In the genomic region with DNA sequence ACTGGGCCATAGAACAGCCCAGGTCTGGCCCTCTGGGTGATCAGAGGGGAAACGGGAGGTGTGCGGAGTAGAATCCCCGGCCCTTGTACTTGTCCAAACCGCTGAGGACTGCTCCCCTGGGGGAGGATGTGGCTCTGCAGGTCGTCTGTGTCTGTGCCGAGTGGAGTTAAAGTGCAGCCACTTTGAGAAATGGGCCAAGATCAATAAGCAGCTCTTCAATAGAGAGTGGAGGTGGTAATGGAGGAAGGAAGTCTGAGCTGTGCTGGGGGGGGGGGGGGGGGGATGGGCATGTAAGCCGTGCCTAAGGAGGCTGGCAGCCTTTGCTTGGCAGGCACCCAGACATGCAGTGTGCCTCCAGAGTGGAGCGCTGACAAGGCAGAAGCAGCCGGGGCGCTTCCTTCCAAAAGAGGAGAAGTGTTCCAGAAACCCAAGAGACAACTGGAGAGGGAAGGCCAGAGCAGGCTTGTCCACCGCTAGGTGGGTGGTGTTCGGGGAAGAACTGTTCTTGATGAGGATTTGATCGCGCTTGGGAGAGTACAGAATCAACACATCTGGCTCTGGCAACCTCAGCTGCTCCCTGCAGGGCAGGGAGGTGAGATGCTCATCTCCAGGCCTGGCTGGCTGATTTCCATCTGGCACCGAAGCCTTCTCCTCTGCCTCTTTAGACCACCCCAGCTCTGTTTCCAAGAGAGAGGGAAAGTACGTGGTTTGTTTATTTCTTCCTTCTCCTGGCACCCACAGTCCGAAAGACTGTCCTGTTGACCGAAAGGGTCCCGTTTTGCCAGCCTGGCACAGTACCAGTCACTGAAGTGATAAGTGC, we compare ENCODE assay signal across 9 mouse cellular contexts. TPM values are rescaled to one million over a fixed set of nuclear protein-coding genes. Genes with fewer than 3 reads are reported as not detected.
DNase-seq lines count a peak whose midpoint lies in the region; ATAC-seq and TF ChIP-seq lines count a peak whose summit lies in the region.
"Had no signal": no experiment of that assay in that cellular context is flagged by ENCODE, and none has a peak within 500 bp of the region (broad histone marks: within the 10 kb centered on the region; RNA-seq: fewer than 3 reads in every experiment).

No protein-coding gene starts in this region.

- 0 out of 2 replicates have a peak overlapping the region, but pooled peaks have one; percentile 15 for H3K4me2 ChIP-seq in hindbrain, embryonic 14.5 days (replicated peaks)
- no peak overlapping the region for H3K4me2 ChIP-seq in hindbrain, embryonic 12.5 days (replicated peaks)
- H3K4me2 ChIP-seq in forebrain, postnatal 0 days (ENCODE audit: low read depth) = peak overlapping the region; percentile 24

- no peak overlapping the region for H3K4me3 ChIP-seq in hindbrain, embryonic 14.5 days (replicated peaks; ENCODE audit: low read length)
- no peak overlapping the region for H3K4me3 ChIP-seq in hindbrain, embryonic 12.5 days
- no peak overlapping the region for H3K4me3 ChIP-seq in forebrain, postnatal 0 days (ENCODE audit: low read depth, low read length)

- no peaks in the 10 kb centered on the region for H3K9me3 ChIP-seq in hindbrain, embryonic 14.5 days (ENCODE audit: control insufficient read depth, low read length)
- H3K9me3 ChIP-seq in hindbrain, embryonic 12.5 days (replicated peaks) = no peaks in the 10 kb centered on the region
- H3K9me3 ChIP-seq in forebrain, postnatal 0 days (ENCODE audit: low read length) = no peaks in the 10 kb centered on the region

- no peak for ATAC-seq in hindbrain, embryonic 14.5 days (ENCODE audit: low FRiP score)
- ATAC-seq in hindbrain, embryonic 12.5 days (ENCODE audit: low FRiP score) = no peak
- peak; percentile 53 for ATAC-seq in forebrain, postnatal 0 days

- no peak overlapping the region for H3K9ac ChIP-seq in hindbrain, embryonic 14.5 days
- no peak overlapping the region for H3K9ac ChIP-seq in hindbrain, embryonic 12.5 days
- H3K9ac ChIP-seq in forebrain, postnatal 0 days = no peak overlapping the region

- no peaks in the 10 kb centered on the region for H3K27me3 ChIP-seq in hindbrain, embryonic 14.5 days (ENCODE audit: control insufficient read depth, insufficient read depth, low read length)
- peaks cover 8% of the 10 kb centered on the region; the same call in 1 of the 2 replicates for H3K27me3 ChIP-seq in hindbrain, embryonic 12.5 days
- no peaks in the 10 kb centered on the region for H3K27me3 ChIP-seq in forebrain, postnatal 0 days (ENCODE audit: insufficient read depth, low read length)

- 0 out of 2 replicates have a peak overlapping the region, but pooled peaks have one; percentile 41 for H3K27ac ChIP-seq in hindbrain, embryonic 14.5 days
- no peak overlapping the region for H3K27ac ChIP-seq in hindbrain, embryonic 12.5 days
- 0 out of 2 replicates have a peak overlapping the region, but pooled peaks have one; percentile 9 for H3K27ac ChIP-seq in forebrain, postnatal 0 days (ENCODE audit: low read depth, low read length)

- H3K4me1 ChIP-seq in hindbrain, embryonic 14.5 days (replicated peaks; ENCODE audit: control insufficient read depth, insufficient read depth, low read length) = peaks cover 28% of the 10 kb centered on the region
- H3K4me1 ChIP-seq in hindbrain, embryonic 12.5 days = peaks cover 28% of the 10 kb centered on the region
- H3K4me1 ChIP-seq in forebrain, postnatal 0 days (ENCODE audit: insufficient read depth) = peaks cover 28% of the 10 kb centered on the region; the same call in 1 of the 2 replicates

- peaks cover 18% of the 10 kb centered on the region for H3K36me3 ChIP-seq in hindbrain, embryonic 14.5 days (replicated peaks; ENCODE audit: control insufficient read depth, insufficient read depth)
- H3K36me3 ChIP-seq in hindbrain, embryonic 12.5 days = peaks cover 11% of the 10 kb centered on the region
- peaks cover 18% of the 10 kb centered on the region for H3K36me3 ChIP-seq in forebrain, postnatal 0 days (ENCODE audit: insufficient read depth)

- intact Hi-C loops in heart, postnatal 14 days (cut with DNase I) = loop anchor here (2.0 to 5.0 kb wide), 3 partner anchors 103 to 348 kb away; no protein-coding TSS in a partner anchor
- intact Hi-C loops in left cerebral cortex, postnatal 14 days (cut with DNase I) = loop anchor here (5.0 kb wide), 3 partner anchors 103 to 348 kb away; no protein-coding TSS in a partner anchor

- peak; percentile 37 for TF ChIP-seq CTCF in forebrain, postnatal 0 days (IDR thresholded peaks at IDR 0.05; ENCODE audit: low read depth)

- peak; percentile 47 for DNase-seq in hindbrain, embryonic 14.5 days (ENCODE audit: low spot score)
- peak; percentile 69 for DNase-seq in NIH3T3 (ENCODE audit: low read depth)
- DNase-seq in forebrain, postnatal 0 days = peak; percentile 87
- DNase-seq in heart, postnatal 14 days = peak; percentile 72 to 76
- DNase-seq in left cerebral cortex, postnatal 14 days (ENCODE audit: low spot score in 2 of 2) = peak; percentile 90 to 91
- DNase-seq in right cerebral cortex, adult 2 months (ENCODE audit: low spot score in 2 of 2) = peak; percentile 78 to 83
- no peak for DNase-seq in embryo, embryonic 11 days

- WGBS in hindbrain, embryonic 14.5 days = 41% methylated on average over 19 of the region's 19 CpGs
- WGBS in hindbrain, embryonic 12.5 days = 64% methylated on average over 18 of the region's 19 CpGs
- 22% methylated on average over 19 of the region's 19 CpGs for WGBS in forebrain, postnatal 0 days

RNA-seq across cellular contexts. Expression of a gene that starts 3.0 kb away (rescaled TPM):
- polyA plus RNA-seq in hindbrain, embryonic 14.5 days (2014; fragmentation: Nextera tagmentation; extraction: Ambion mirVana) = 24.6 and 26.5 TPM in 2 replicates
- 31.8 and 33.2 TPM in 2 replicates for polyA plus RNA-seq in hindbrain, embryonic 12.5 days (2016; fragmentation: Nextera tagmentation; extraction: Ambion mirVana)
- 32.4 and 40.3 TPM in 2 replicates for total RNA-seq in forebrain, postnatal 0 days (2014; rRNA removed)
- 10.7 and 13.9 TPM in 2 replicates for polyA plus RNA-seq in forebrain, postnatal 0 days (2015; fragmentation: Nextera tagmentation; extraction: Ambion mirVana)
- 10 to 100 TPM; 90.2 to 99.0 TPM for total RNA-seq in heart, postnatal 14 days (2021)
- total RNA-seq in left cerebral cortex, postnatal 14 days (2021) = 10 to 100 TPM; 23.7 to 27.4 TPM

RNA-seq across cellular contexts. Expression of a gene that starts 16.9 kb away (rescaled TPM):
- polyA plus RNA-seq in hindbrain, embryonic 14.5 days (2014; fragmentation: Nextera tagmentation; extraction: Ambion mirVana) = 31.0 and 32.3 TPM in 2 replicates
- 38.0 and 38.5 TPM in 2 replicates for polyA plus RNA-seq in hindbrain, embryonic 12.5 days (2016; fragmentation: Nextera tagmentation; extraction: Ambion mirVana)
- total RNA-seq in forebrain, postnatal 0 days (2014; rRNA removed) = 30.8 and 66.0 TPM in 2 replicates
- 34.9 and 38.6 TPM in 2 replicates for polyA plus RNA-seq in forebrain, postnatal 0 days (2015; fragmentation: Nextera tagmentation; extraction: Ambion mirVana)
- total RNA-seq in heart, postnatal 14 days (2021) = 10 to 100 TPM; 18.6 TPM
- total RNA-seq in left cerebral cortex, postnatal 14 days (2021) = 10 to 100 TPM; 14.4 to 19.3 TPM

RNA-seq across cellular contexts. Expression of a gene that starts 17.3 kb away (rescaled TPM):
- polyA plus RNA-seq in hindbrain, embryonic 14.5 days (2014; fragmentation: Nextera tagmentation; extraction: Ambion mirVana) = 14.2 and 15.9 TPM in 2 replicates
- polyA plus RNA-seq in hindbrain, embryonic 12.5 days (2016; fragmentation: Nextera tagmentation; extraction: Ambion mirVana) = 20.4 and 21.7 TPM in 2 replicates
- 11.8 and 15.7 TPM in 2 replicates for total RNA-seq in forebrain, postnatal 0 days (2014; rRNA removed)
- 10.7 and 13.4 TPM in 2 replicates for polyA plus RNA-seq in forebrain, postnatal 0 days (2015; fragmentation: Nextera tagmentation; extraction: Ambion mirVana)
- total RNA-seq in heart, postnatal 14 days (2021) = 10 to 100 TPM; 11.6 to 11.9 TPM
- total RNA-seq in left cerebral cortex, postnatal 14 days (2021) = 10 to 100 TPM; 16.1 to 16.3 TPM

RNA-seq across cellular contexts. Expression of a gene that starts 38.7 kb away (rescaled TPM):
- 2.2 and 2.9 TPM in 2 replicates for polyA plus RNA-seq in hindbrain, embryonic 14.5 days (2014; fragmentation: Nextera tagmentation; extraction: Ambion mirVana)
- not detected in 2 replicates for polyA plus RNA-seq in hindbrain, embryonic 12.5 days (2016; fragmentation: Nextera tagmentation; extraction: Ambion mirVana)
- total RNA-seq in forebrain, postnatal 0 days (2014; rRNA removed) = 1.2 and 1.3 TPM in 2 replicates
- polyA plus RNA-seq in forebrain, postnatal 0 days (2015; fragmentation: Nextera tagmentation; extraction: Ambion mirVana) = 0.86 and 1.8 TPM in 2 replicates
- total RNA-seq in heart, postnatal 14 days (2021) = under 1 TPM in 1 of 2 experiments, not detected in 1; 0.37 TPM
- total RNA-seq in left cerebral cortex, postnatal 14 days (2021) = under 1 TPM; 0.74 to 0.90 TPM
- total RNA-seq: gastrocnemius, postnatal 4 days had no signal

RNA-seq across cellular contexts. Expression of a gene that starts 42.6 kb away (rescaled TPM):
- polyA plus RNA-seq in hindbrain, embryonic 14.5 days (2014; fragmentation: Nextera tagmentation; extraction: Ambion mirVana) = 0.18 and 0.44 TPM in 2 replicates
- polyA plus RNA-seq in hindbrain, embryonic 12.5 days (2016; fragmentation: Nextera tagmentation; extraction: Ambion mirVana) = 0.56 and 1.1 TPM in 2 replicates
- 0.33 and 0.85 TPM in 2 replicates for total RNA-seq in forebrain, postnatal 0 days (2014; rRNA removed)
- 0.47 and 1.2 TPM in 2 replicates for polyA plus RNA-seq in forebrain, postnatal 0 days (2015; fragmentation: Nextera tagmentation; extraction: Ambion mirVana)
- 1 to 10 TPM; 1.3 to 1.7 TPM for total RNA-seq in heart, postnatal 14 days (2021)
- 1 to 10 TPM in 1 of 2 experiments, under 1 TPM in 1; 0.97 to 1.3 TPM for total RNA-seq in left cerebral cortex, postnatal 14 days (2021)
